Mouse (Mus musculus): Measurements from ENCODE around the gene Vopp1. TPM values are rescaled to one million over a fixed set of nuclear protein-coding genes. Genes with fewer than 3 reads are reported as not detected.
A peak's percentile ranks its signal among the peaks of the same experiment; 100 is the strongest.
"Not testable (repeated sequence)": the region's sequence is repeated elsewhere in the genome, so short reads cannot be mapped to it uniquely, and the experiment has no call there.

The Vopp1 gene
- polyA plus RNA-seq (2015; fragmentation: Nextera tagmentation; extraction: Ambion mirVana): 59.7 and 61.3 TPM in 2 replicates

DNA sequence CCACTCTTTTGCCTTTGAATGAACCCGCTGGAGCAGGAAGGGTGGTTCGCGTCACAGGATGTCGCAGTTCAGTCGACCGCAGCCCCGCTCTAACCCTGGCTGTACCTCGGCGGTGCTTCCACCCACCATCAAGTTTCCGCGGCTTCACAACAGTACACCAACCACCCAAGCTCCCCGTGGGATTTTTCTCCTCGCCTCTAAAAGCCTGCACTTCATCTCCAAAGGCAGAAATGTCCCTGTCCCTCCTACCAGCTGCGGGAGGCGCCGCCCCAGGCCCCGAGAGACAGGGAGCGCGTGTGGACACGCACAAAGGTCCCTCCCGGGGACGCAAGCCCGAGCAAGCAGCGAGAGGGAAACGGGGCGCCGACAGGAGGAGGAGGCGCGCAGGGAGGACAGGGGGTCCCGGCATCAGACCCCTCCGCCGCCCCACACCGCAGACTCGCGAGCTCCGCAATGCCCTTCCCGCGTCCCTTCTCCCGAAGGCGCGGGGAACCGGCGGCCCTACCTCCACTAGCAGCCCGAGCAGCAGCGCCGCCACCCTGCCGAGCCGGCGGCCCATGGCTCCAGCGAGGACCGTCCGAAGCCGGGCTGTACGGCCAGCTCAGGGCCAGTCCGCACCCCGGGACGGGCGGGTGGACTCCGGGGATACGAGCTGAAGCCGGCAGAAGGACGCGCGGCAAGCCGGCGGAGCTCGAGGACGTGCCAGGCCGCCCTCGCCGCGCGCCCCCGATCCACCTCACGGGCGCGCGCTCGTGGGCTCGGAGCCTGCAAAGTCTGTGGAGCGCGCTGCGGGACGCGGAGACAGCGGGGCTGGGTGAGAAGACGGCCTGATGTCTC, at the start of gene Vopp1:
Vopp1 (minus strand) TSS at position 738 of the 837 bp plus-strand sequence.
- H3K9me3 ChIP-seq: no peaks in the 10 kb centered on the region
- ATAC-seq (ENCODE audit: low FRiP score, low read depth): peak; percentile 86
- under 1% methylated on average over 86 of the region's 87 CpGs for WGBS
- H3K27me3 ChIP-seq: no peaks in the 10 kb centered on the region
- H3K4me1 ChIP-seq: peaks cover 17% of the 10 kb centered on the region; the same call in 1 of the 2 replicates
- H3K4me3 ChIP-seq: peak within 1 kb of the TSS; percentile 75
- peak within 1 kb of the TSS; percentile 71 for H3K4me2 ChIP-seq (replicated peaks)
- peak within 1 kb of the TSS; percentile 89 for H3K27ac ChIP-seq
- H3K9ac ChIP-seq: peak within 1 kb of the TSS; percentile 92
- no peaks in the 10 kb centered on the region; the same call in 1 of the 2 replicates for H3K36me3 ChIP-seq

DNA sequence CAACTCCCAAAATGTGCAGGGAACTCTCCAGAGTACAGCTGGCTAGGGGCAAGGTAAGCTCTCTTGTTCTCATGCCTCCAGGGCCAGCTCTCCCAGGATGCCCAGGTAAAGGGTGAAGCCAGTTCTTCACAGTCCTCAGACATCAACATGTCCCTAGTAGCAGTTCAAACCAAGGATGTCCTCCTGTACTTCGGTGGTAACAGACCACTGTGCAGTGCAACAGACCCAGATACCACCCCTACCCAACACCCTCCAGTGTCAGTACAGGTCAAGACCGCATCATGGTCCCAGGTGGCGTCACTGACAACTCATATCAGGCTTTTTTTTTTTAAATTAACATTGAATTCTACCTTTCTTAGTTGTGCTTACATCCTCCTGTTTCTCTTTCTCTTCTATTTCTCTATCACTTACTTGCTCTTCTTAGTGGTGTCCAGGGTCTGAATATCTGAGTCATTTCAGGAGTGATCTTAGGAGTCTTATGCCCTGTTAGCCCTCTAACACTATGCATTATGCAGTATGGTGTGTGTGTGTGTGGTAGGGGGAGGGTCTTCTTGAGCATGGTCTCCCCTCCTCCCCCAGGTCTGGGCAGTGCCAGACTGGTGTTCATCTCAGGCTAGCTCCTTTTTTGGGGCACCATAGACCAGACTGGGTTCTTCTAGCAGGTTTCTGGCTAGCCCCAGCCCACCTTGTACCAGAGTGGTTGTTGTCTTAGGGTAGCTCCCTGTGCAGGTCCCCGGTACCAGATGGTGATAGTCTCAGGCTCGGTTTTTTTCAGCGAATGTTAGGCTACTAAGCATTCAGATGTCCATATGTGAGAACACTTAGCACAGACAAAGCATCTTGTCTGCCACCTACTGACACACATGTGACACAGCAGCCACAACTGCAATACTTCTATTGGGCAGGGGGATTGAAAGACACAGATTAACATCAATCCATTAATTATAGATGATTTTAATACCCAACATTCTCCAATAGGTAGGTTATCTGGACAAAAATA, 34.4 kb upstream of the Vopp1 start:
- 49% methylated on average over 6 of the region's 6 CpGs for WGBS
- H3K27ac ChIP-seq: no peak overlapping the region
- no peak overlapping the region for H3K9ac ChIP-seq
- H3K9me3 ChIP-seq: no peaks in the 10 kb centered on the region
- H3K36me3 ChIP-seq: no peaks in the 10 kb centered on the region
- no peaks in the 10 kb centered on the region for H3K27me3 ChIP-seq
- H3K4me2 ChIP-seq (replicated peaks): peak overlapping the region; percentile 28; the same call in 1 of the 2 replicates
- peak; percentile 75 for ATAC-seq (ENCODE audit: low FRiP score, low read depth)
- no peak overlapping the region for H3K4me3 ChIP-seq
- no peaks in the 10 kb centered on the region for H3K4me1 ChIP-seq

DNA sequence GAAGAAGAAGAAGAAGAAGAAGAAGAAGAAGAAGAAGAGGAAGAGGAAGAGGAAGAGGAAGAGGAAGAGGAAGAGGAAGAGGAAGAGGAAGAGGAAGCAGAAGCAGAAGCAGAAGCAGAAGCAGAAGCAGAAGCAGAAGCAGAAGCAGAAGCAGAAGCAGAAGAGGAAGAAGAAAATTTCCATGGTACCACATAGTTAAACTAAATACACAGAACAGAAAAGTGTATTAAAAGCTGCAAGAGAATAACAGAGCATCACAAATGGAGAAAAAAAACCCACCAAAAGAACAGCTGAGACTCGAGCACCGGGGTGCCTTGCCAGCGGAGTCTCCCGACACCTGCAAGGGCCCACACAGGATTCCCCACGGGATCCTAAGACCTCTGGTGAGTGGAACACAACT, 26.2 kb upstream of the Vopp1 start:
- H3K36me3 ChIP-seq; H3K9me3 ChIP-seq; H3K9ac ChIP-seq; ATAC-seq (ENCODE audit: low FRiP score, low read depth); H3K4me3 ChIP-seq; H3K4me1 ChIP-seq; H3K27me3 ChIP-seq; H3K4me2 ChIP-seq (replicated peaks); H3K27ac ChIP-seq: not testable (repeated sequence)
- 83% methylated on average over 5 of the region's 5 CpGs for WGBS

DNA sequence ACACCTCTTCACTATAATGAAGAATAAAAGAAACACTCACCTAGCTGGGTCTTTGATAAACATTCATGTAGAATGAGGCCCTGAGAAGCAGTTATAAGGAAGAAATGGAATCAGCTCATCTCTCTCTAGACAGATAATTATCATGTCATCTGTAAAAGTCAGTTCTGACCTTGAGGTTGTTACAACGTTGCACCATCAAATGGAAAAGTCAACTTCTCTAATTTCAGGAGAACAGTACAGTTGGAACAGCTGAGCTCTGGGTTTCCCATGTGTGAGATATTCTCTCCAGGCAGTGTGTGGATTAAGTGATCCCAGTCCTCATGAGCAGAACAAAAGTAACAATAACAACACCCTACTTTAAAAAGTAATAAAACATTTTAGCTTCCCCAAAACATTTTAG, 25.3 kb upstream of the Vopp1 start, which contains the start of gene Vmn1r21:
Vmn1r21 (minus strand) TSS at position 58 of the 400 bp plus-strand sequence.
- H3K27me3 ChIP-seq: no peaks in the 10 kb centered on the region
- 73% methylated on average over 1 of the region's 1 CpGs for WGBS

DNA sequence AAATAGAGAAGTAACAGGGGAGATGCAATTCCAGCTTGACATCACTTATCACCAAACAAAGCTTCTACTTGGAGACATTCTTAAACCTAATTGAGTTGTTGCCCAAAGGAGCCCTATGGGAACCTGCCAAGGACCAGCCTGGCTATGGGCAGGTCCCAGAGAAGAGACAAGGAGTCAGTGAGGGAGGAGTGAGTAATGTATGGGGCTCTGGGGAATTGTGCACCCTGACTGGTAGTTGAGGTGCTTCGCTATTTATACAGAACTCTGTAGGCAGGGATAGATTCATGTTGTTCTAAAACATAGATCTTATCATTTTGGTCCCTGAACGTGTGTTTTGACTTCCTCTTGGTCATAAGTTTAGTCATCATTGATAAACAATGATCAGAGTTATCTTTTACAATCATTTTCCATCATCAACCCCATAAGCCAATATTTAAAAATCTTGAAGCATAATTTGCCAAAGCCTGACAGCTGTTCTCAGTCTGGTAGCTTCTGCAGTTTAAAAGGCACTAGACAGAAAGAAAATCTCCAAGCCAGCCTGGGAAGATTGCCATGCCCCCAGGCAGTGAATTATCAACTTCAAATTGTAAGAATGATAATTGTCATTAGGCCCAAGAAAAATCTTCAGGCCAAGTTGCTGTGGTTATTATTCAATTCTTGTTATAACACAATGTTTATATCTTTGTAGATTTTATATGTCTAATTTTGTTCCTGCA, 14.9 kb upstream of the Vopp1 start:
- H3K27me3 ChIP-seq: no peaks in the 10 kb centered on the region
- H3K36me3 ChIP-seq: no peaks in the 10 kb centered on the region
- H3K9me3 ChIP-seq: no peaks in the 10 kb centered on the region
- 78% methylated on average over 2 of the region's 2 CpGs for WGBS
- H3K4me2 ChIP-seq (replicated peaks): no peak overlapping the region
- H3K4me1 ChIP-seq: no peaks in the 10 kb centered on the region
- H3K4me3 ChIP-seq: no peak overlapping the region
- H3K9ac ChIP-seq: no peak overlapping the region
- ATAC-seq (ENCODE audit: low FRiP score, low read depth): no peak
- no peak overlapping the region for H3K27ac ChIP-seq

More for the DNA sequence above, 25.3 kb upstream of the Vopp1 start, which contains the start of gene Vmn1r21:
- Histone ChIP-seq H3K4me1 (no peaks in the 10 kb centered on the region), H3K9me3 (no peaks in the 10 kb centered on the region), H3K4me3 (no peak within 1 kb of the TSS), H3K9ac (no peak within 1 kb of the TSS), H3K36me3 (no peaks in the 10 kb centered on the region), H3K4me2 (replicated peaks) (no peak within 1 kb of the TSS), H3K27ac (no peak within 1 kb of the TSS)
- ATAC-seq (ENCODE audit: low FRiP score, low read depth): no peak

DNA sequence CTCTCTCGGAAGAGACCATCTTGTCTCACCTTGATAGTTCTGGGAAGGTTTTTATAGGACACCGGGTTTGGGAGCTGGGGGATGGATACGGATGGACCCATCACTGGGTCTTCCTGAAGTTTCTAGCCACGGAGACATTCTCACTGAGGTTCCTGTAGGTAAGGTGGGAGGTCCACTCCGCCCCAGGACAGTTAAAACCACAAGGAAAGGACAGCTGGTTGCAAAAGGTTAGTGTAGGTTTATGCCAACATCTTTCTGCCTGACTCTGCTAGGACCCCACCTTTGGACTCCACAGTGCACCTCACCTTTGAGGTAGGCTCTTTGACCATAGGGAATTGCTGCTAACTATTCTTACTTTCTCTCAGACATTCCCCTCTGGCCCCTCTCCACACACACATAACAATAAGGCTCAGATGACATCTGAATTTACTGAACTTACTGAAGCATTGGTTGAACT, 328 bp upstream of the Vopp1 start:
- Histone ChIP-seq H3K9ac (peak overlapping the region; percentile 92), H3K4me2 (replicated peaks) (peak overlapping the region; percentile 71), H3K4me3 (peak overlapping the region; percentile 75), H3K4me1 (peaks cover 17% of the 10 kb centered on the region; the same call in 1 of the 2 replicates), H3K27ac (peak overlapping the region; percentile 89; the same call in 1 of the 2 replicates), H3K36me3 (no peaks in the 10 kb centered on the region; the same call in 1 of the 2 replicates), H3K27me3 (no peaks in the 10 kb centered on the region), H3K9me3 (no peaks in the 10 kb centered on the region)
- no peak; the same call in 1 of the 2 replicates for ATAC-seq (ENCODE audit: low FRiP score, low read depth)
- WGBS: 8% methylated on average over 5 of the region's 5 CpGs

DNA sequence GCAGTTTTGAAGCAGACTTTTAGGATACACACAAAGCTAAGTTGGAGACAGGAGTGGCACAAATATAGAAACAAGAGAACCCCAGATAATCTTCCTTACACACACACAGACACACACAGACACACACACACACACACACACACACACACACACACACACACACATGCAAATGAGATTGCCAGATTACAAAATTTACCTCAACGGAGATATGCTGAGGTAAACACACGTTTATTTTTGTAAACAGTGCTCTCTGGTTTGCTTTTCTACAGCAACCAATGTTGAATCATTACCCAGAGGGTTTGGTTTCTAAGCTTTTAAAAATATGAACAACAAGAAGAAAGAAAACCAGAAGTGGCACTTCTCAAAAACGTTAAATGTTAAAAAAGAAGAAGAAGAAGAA, 1.5 kb downstream of the Vopp1 start:
- Histone ChIP-seq H3K4me1 (peaks cover 17% of the 10 kb centered on the region; the same call in 1 of the 2 replicates), H3K27me3 (no peaks in the 10 kb centered on the region), H3K9ac (no peak overlapping the region), H3K27ac (no peak overlapping the region), H3K36me3 (no peaks in the 10 kb centered on the region; the same call in 1 of the 2 replicates), H3K4me3 (peak overlapping the region; percentile 26), H3K9me3 (no peaks in the 10 kb centered on the region), H3K4me2 (replicated peaks) (peak overlapping the region; percentile 71)
- no peak for ATAC-seq (ENCODE audit: low FRiP score, low read depth)
- 45% methylated on average over 3 of the region's 3 CpGs for WGBS

DNA sequence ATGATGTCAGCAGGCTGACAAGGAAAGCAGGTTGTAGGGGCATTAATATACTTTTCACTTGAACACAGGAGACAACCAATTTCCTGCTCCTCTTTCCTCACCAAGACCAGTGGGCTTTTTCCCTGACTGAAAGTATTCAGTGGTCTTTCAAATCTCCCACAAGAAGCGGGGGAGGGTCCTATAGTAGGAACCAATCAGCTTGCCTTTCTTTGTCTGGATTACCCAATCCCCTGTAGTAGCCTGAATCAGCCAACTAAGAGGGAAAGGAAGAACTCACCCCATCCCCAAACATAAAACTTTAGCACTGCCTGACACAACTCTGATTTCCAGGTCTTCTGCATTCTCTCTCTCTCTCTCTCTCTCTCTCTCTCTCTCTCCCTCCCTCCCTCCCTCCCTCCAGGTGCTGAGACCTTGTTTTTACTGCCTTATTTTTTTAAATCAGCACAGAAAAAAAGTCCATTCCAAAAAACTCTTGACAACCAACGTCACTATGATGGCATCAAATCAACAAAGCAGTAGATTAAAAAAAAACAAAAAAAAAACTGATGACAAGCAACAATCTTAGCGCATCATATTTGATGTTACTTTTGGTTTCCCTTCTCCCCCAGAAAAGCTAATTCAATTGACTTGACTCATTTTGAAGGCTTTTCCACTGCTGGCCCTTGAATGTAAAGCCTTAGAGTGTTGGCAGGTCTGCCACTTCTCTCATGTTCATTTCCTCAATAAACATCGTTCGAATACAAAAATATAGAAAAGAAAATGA, 2.1 kb downstream of the Vopp1 start:
- Histone ChIP-seq H3K36me3 (no peaks in the 10 kb centered on the region; the same call in 1 of the 2 replicates), H3K4me2 (replicated peaks) (peak overlapping the region; percentile 71), H3K4me3 (peak overlapping the region; percentile 26), H3K9ac (no peak overlapping the region), H3K27me3 (no peaks in the 10 kb centered on the region), H3K27ac (no peak overlapping the region), H3K9me3 (no peaks in the 10 kb centered on the region), H3K4me1 (peaks cover 17% of the 10 kb centered on the region; the same call in 1 of the 2 replicates)
- WGBS: 62% methylated on average over 5 of the region's 5 CpGs
- ATAC-seq (ENCODE audit: low FRiP score, low read depth): peak; percentile 81

DNA sequence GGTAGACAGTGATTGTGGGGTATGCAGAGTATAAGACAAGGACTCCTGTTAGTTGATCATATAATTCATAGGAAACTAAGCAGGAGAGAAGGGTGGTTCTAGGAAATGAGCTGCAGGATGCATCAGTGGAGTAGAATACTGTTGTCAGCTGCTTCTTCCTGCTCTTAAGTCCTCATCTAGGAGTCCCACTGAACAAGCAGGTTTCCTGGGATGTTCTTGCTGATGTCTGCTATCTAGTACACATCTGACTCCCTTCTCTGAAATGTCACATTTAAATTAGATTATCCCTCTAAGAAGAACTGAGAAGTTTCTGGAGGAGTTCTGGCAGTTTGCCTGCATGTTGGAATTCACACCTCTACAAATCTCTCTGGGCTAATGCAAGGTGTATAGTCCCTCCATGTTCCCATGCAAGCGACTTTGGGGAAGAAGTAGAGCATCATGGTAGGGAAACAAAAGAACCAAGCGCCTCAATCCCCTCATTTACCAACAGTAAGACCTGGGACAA, 10.5 kb downstream of the Vopp1 start:
- Histone ChIP-seq H3K27me3 (no peaks in the 10 kb centered on the region), H3K9ac (no peak overlapping the region), H3K4me1 (0 out of 2 replicates have a peak, but pooled peaks cover 4% of the 10 kb centered on the region), H3K27ac (no peak overlapping the region), H3K9me3 (0 out of 2 replicates have a peak, but pooled peaks cover under 1% of the 10 kb centered on the region), H3K36me3 (peaks cover 3% of the 10 kb centered on the region; the same call in 1 of the 2 replicates), H3K4me3 (no peak overlapping the region), H3K4me2 (replicated peaks) (no peak overlapping the region)
- no peak for ATAC-seq (ENCODE audit: low FRiP score, low read depth)
- 84% methylated on average over 2 of the region's 2 CpGs for WGBS

All from limb, embryonic 13.5 days (tissue).